Mouse (Mus musculus) layer of hippocampus, adult 9-11 months (tissue): ENCODE data around the gene Cdh23.

Experiments
- DNase-seq: peaks from one replicate; pipeline ENCODE4 v3.0.0; 2022

Gene Cdh23

DNA sequence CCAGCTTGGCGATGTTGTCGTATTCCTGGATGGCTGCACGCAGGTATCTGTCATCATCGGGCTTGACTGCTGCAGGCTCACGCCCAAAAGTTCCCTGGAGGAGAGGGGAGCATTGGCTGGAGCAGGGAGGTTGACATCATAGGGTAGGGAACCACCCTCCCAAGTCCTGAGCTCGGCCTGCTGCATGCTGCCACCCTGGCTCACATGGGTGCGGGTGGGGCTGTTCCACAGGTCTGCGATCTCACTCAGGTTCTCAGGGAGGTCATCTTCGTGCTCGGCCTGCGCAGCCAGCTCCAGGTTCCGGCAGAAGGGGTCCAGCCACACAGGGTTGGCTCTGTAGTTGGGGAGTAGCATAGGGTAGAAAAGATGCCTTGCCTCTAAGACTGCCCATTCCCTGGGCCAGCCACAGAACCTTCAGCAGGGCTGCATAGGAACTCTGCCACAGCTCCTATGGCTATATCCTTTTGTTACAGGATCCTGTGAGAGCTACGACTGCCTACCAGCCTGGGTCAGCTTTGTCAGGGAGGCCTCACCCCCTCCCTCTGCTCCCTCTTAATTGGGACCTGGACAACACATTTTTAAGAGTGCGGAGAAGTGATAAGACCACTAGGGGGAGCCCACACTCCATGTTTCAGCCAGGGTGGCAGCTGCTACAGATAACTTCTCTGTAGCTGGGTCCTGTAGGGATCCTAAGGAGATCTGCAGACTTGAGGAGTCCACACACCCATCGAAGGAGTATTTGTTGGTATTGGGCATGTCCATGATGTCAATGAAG lies 391.2 kb downstream of the Cdh23 start:
- DNase-seq, result peak; percentile 66

- DNase-seq, result no peak
Measured at GRCm38 (mm10) chr10:60303419-60303818, 392.9 kb downstream of the Cdh23 start.

DNA sequence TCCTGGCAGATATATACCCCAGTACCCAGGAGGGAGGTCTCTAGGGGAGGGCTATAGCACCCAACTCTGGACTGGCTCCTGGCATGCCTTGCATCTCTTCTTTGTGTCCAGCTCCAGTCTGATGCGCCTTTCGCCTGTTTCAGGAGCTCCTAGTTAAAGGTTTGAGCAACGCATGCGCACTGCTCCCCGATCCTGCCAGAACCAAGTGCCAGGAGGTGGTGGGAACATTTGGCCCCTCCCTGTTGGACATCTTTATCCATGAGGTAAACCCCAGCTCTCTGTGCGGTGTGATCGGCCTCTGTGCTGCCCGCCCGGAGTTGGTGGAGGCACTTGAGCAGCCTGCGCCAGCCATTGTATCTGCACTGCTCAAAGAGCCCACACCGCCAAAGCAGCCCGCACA lies 396.7 kb downstream of the Cdh23 start:
- DNase-seq, result no peak

GRCm38 (mm10) chr10:60296027-60296426 lies 400.3 kb downstream of the Cdh23 start:
- no peak for DNase-seq

- DNase-seq, result no peak
Measured at GRCm38 (mm10) chr10:60295356-60295755, 400.9 kb downstream of the Cdh23 start.

DNA sequence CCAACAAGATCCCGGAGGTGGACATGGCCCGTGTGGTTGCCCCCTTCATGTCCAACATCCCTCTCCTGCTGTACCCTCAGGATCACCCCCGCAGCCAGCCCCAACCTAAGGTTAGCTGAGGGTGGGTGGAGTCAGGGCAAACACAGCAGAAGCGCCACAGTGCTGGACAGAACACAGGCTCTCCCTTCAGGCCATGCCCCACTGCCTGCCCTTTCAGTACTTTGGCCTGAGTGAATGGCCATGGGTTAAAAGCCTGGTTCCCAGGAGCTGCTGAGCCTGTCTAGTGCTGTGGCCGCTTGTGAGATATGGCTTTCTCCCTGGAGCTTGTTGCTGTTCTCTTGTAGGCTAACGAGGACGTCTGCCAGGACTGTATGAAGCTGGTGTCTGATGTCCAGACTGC lies 401.7 kb downstream of the Cdh23 start:
- no peak for DNase-seq

DNA sequence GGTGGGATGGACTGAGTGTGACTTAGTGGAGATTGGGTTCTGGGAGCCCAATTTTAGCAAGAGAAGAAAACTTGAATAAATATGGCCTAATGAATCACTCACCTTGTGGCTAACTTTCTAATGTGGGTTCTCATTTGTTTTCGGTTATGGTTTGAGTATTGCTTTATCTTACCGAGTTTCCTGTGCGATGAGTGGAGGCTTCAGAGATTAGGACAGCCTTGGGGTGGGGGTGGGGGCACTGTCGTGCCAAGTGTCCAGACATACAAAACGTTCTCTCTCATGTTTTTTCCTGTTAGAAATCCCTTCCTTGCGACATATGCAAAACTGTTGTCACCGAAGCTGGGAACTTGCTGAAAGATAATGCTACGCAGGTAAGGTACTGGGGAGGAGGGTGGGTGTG lies 404.1 kb downstream of the Cdh23 start:
- no peak for DNase-seq

DNA sequence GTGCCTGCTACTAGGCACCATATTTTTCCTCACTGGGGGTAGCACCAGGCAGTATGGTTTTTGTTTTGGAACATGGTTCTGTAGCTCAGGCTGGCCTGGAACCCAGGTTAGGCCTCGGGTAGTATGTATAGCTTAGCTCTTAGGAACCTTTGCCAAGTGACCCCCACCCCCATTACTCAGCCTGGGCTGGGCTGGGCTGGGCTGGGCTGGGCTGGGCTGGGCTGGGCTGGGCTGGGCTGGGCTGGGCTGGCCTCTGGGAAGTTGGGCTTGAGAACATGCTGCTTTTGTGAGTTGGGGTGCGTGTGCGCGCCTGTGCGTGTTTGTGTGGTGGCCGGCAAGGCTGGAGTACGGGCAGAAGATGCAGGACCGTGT lies 405.6 kb downstream of the Cdh23 start:
- no peak for DNase-seq

- DNase-seq, result no peak
Measured at GRCm38 (mm10) chr10:60290026-60290738, 406.1 kb downstream of the Cdh23 start.

DNA sequence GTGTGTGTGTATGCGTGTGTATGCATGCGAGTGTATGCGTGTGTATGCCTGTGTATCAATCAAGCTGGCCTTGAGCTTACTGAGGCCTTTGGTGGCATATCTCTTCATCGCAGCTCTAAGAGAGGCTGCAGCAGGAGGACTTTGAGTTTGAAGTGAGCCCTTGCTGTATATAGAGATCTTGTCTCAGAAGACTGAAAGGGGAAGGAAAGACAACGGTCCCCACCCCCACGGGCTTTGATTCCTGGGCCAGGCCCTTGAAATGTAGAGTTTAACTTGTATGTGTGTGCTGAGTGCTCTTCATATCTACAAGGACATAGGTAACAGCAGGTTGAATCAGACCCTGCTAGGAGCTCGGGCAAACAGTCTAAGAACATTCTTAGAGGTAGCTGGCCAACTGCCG lies 407.1 kb downstream of the Cdh23 start:
- no peak for DNase-seq

DNA sequence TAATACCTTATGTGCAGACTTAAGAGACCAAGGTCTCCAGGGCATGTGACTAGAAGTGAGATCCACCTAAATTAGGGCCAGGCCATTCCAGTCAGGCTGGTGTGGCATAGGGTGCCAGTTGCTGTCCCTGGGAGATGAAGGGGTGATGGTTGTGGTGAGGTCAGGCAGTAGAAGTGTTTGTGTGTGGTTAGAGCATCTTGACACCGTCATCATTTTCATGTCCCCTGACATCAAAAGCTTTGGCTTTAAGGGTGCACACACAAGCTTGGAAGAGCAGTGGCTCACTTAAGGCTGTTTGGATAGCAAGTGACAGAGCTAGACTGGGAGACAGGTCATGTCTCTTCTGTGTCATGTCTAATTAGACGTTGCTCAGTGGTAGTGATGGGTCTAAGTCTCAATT lies 408.6 kb downstream of the Cdh23 start:
- DNase-seq, result no peak

- no peak for DNase-seq
Measured at GRCm38 (mm10) chr10:60287161-60287560, 409.1 kb downstream of the Cdh23 start.

DNA sequence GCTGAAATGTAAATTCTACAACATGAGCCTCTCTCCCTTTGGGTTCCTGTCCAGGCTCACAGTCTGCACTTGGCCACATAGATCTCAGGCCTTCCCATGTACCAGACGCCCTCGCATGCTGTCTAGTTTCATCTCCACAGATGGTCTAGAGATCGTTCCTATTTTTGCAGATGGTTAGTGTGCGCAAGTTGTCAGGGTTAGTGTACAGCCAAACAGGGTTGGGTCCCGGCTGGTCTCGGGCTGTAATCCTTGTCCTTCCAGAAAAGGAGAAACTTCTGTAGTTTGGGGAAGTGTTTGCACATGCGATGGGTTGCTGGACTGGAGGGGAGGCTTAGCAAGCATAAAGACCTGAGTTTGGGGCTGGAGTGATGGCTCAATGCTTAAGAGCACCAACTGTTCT lies 409.7 kb downstream of the Cdh23 start:
- DNase-seq, result peak; percentile 66

GRCm38 (mm10) chr10:60285676-60286372 lies 410.5 kb downstream of the Cdh23 start:
- peak; percentile 93 for DNase-seq

- DNase-seq, result no peak
Measured at GRCm38 (mm10) chr10:60285183-60285582, 411.1 kb downstream of the Cdh23 start.

DNA sequence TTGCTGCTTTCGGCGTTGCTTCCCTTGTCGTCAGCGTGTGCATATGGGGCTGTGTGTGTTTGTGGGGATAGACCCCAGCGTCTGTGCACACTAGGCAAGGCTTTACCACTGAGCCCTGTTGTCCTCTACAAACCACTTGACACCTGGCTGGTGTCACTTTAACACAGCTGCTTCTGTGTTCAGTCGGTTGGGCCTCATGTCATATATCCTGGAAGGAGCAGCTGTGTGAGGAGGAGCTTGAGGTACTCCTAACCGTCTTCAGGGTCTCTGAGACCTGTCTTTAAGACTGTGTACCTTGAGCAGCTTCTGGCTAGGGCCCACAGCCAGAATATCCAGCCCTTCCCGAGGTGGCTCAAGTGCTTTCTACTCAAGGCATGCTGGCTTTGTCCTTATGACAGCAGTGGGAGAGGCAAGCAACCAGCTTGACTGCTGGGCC lies 411.6 kb downstream of the Cdh23 start:
- DNase-seq, result no peak

DNA sequence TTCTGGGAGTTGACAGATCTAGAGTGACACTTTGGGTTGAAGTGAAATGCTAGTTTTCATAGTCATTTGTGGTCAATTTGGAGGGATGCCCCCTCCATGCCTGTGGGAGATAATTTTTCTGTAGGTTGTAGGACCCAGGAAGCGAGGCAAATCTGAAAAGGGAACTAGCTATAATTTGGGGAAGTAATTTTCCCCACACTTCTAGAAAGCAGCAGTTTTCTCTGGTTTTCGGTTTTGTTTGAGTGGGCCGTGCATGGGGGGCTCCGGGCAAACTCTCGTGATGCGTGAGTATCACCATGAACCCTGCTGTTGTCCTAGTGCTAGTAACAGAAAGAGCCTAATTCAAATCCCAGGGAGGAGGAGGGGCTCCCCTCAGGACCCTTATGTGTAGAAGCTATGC lies 412.0 kb downstream of the Cdh23 start:
- DNase-seq, result no peak

DNA sequence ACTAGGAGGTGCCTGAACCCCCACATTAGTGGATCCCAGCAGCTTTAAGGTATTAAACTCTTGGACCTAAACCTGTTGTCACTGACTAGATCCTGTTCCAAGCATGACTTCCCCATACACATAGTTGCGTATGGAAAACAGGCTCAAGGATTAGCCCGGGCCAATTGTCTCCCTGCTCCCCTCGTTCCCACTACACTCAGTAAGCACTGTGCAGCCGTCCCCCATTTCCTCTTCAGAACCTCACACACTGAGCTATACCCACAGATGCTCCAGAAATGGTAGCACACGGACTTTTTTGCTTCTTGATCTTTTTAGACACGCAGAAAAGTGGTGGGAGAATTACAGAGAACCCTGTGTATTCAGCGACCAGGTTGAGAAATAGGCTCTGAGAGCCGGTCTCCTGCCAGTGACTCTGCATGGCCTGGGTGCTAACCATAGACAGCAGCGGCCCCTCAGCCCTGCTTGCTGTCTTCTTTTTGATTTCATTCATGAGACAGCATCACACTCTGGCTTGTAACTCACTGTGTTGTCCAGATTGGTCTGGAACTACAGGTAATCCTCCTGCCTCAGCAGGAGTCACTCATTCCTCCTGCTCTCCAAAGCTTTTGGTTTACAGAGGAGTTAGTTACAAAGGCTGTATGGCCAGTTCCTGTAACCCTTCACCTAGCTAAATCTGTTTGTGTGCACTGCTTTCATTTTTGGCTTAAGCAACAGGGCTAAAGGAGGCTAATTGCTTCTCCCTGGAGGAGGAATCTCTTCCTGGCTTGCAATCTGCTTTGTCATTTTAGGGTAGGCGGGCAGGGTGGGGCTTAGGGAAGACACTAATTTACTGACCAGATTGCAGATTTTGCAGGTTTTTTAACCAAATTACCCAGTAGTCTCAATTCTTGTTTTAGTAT lies 413.9 kb downstream of the Cdh23 start:
- DNase-seq, result peak; percentile 64

GRCm38 (mm10) chr10:60281571-60282050 lies 414.7 kb downstream of the Cdh23 start:
- no peak for DNase-seq

DNA sequence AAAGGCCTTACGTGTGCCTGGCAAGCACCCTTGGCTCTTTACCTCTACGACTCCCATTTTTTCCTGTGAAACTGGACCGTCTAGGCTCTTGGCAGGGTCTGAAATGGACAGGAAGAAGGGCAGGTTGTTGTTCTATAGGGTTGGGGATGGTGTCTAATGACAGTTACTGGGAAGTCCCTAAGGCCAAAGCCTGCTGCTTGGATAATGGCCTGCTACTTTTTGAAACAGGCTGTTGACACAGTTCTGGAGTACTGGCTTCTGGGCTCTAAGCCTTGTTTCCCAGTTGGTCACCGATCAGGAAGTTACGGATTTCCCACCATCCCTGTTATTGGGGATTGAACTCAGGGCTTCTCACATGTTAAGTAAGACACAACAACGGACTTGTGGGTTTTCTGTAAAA lies 415.9 kb downstream of the Cdh23 start:
- no peak for DNase-seq

DNA sequence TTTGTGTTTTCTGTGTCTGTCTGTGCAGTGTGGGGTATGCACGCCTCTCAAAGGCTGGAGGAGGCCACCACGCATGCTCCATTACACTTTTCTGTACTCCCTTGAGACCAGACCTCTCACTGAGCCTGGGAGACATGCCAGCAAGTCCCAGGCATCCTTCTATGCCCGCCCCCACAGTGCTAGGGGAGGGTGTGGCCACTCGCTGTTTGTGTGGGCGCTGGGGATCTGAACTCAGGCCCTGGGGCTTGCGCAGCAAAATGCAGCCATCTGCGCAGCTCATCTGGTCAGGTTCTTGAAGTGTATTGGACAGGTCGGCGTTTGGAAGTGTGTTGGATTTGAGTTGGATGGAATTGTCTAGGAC lies 416.4 kb downstream of the Cdh23 start:
- peak; percentile 85 for DNase-seq

- DNase-seq, result no peak
Measured at GRCm38 (mm10) chr10:60279290-60279940, 416.9 kb downstream of the Cdh23 start.
